Mouse (Mus musculus): Measurements from ENCODE around the gene Agap1. TPM values are rescaled to one million over a fixed set of nuclear protein-coding genes. Genes with fewer than 3 reads are reported as not detected.

Gene Agap1
- polyA plus RNA-seq, 1 experiment from 2014 or later, result 7.2 TPM

DNA sequence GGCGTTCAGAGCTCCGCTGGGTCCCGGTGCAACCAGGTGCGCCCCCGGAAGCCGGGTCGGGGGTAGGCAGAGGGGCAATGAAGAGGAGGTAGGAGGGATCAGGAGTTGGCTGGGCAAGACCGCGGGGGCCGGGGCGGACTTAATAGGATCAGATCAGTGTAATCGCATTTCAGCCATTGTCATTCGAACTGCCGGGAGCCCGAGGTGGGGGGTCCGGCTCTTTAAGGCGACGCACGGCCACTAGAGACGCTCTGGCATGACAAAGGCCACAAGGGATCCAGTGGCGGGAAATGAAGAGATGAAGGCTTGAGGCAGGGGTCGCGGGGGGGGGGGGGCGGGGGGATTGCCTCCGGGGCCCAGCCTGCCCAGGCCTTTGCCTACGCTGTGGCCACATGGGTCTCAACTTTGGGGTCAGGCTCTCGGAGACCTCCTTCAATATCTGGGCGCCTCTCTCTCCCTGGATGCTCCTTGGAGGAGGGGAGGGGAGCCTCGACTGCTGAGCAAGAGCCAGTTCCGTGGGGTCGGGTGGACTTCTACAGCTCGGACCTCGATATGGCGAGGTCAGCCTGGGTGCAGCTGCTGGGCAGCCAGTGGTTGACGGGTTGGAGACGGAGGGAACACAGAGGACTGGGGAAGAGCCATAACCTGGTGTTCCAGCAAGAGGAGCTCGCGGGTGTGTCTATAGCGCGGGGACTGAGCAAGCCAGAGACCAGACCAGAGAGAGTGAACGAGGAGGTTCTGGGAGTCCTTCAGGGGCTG, 468.5 kb downstream of the Agap1 start:
- Histone ChIP-seq H3K4me1 (replicated peaks) (peaks cover 24% of the 10 kb centered on the region), H3K4me3 (peak overlapping the region; percentile 17), H3K27me3 (peaks cover 100% of the 10 kb centered on the region), H3K36me3 (no peaks in the 10 kb centered on the region), H3K4me2 (peak overlapping the region; percentile 36), H3K27ac (no peak overlapping the region), H3K9me3 (replicated peaks) (no peaks in the 10 kb centered on the region), H3K9ac (no peak overlapping the region)
- ATAC-seq (replicated peaks; ENCODE audit: insufficient number of reproducible peaks, insufficient read depth, low FRiP score, low read depth), result no peak
- WGBS, result 2% methylated on average over 40 of the region's 41 CpGs

- Histone ChIP-seq H3K36me3 (no peaks in the 10 kb centered on the region), H3K9me3 (replicated peaks) (no peaks in the 10 kb centered on the region), H3K27me3 (peaks cover 100% of the 10 kb centered on the region), H3K4me1 (replicated peaks) (peaks cover 26% of the 10 kb centered on the region), H3K4me2 (peak overlapping the region; percentile 36; the same call in 1 of the 2 replicates), H3K9ac (no peak overlapping the region), H3K4me3 (peak overlapping the region; percentile 17; the same call in 1 of the 2 replicates), H3K27ac (no peak overlapping the region)
- ATAC-seq (replicated peaks; ENCODE audit: insufficient number of reproducible peaks, insufficient read depth, low FRiP score, low read depth), result no peak
- 6% methylated on average over 14 of the region's 14 CpGs for WGBS
Measured at GRCm38 (mm10) chr1:89923642-89924020, 469.0 kb downstream of the Agap1 start.

GRCm38 (mm10) chr1:89925501-89926190, 471.0 kb downstream of the Agap1 start:
- peaks cover 42% of the 10 kb centered on the region for H3K4me1 ChIP-seq (replicated peaks)
- no peak overlapping the region for H3K27ac ChIP-seq
- H3K4me2 ChIP-seq, result no peak overlapping the region
- ATAC-seq (replicated peaks; ENCODE audit: insufficient number of reproducible peaks, insufficient read depth, low FRiP score, low read depth), result no peak
- no peaks in the 10 kb centered on the region for H3K36me3 ChIP-seq
- no peak overlapping the region for H3K4me3 ChIP-seq
- H3K9ac ChIP-seq, result no peak overlapping the region
- 34% methylated on average over 12 of the region's 12 CpGs for WGBS
- H3K27me3 ChIP-seq, result peaks cover 99% of the 10 kb centered on the region
- H3K9me3 ChIP-seq (replicated peaks), result no peaks in the 10 kb centered on the region

DNA sequence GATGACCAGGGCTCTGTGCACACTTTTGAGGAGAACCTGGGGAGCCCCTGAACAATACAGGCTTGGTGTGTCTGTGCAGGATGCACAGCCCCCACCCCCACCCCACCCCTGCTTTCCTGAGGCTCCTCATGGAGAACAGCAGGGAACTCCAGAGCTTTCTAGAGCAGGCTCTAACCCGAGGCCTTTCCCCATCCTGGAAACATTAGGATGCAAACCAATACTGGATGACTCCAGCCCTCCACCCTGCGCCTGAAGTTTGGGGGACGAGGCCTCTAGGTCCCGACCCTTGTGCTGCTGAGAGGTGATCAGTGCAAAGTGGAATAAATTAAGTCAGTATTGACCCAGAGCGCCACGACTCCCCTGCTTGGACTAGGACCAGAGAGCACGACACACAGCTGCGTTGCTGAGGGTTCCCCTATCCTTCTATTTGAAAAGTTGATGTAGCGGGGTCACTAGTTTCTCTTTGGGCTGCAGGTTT, 472.0 kb downstream of the Agap1 start:
- Histone ChIP-seq H3K9ac (no peak overlapping the region), H3K27ac (no peak overlapping the region), H3K4me2 (peak overlapping the region; percentile 66), H3K27me3 (peaks cover 99% of the 10 kb centered on the region), H3K4me3 (peak overlapping the region; percentile 37), H3K36me3 (no peaks in the 10 kb centered on the region), H3K9me3 (replicated peaks) (no peaks in the 10 kb centered on the region), H3K4me1 (replicated peaks) (peaks cover 52% of the 10 kb centered on the region)
- WGBS, result 19% methylated on average over 9 of the region's 9 CpGs
- no peak for ATAC-seq (replicated peaks; ENCODE audit: insufficient number of reproducible peaks, insufficient read depth, low FRiP score, low read depth)

DNA sequence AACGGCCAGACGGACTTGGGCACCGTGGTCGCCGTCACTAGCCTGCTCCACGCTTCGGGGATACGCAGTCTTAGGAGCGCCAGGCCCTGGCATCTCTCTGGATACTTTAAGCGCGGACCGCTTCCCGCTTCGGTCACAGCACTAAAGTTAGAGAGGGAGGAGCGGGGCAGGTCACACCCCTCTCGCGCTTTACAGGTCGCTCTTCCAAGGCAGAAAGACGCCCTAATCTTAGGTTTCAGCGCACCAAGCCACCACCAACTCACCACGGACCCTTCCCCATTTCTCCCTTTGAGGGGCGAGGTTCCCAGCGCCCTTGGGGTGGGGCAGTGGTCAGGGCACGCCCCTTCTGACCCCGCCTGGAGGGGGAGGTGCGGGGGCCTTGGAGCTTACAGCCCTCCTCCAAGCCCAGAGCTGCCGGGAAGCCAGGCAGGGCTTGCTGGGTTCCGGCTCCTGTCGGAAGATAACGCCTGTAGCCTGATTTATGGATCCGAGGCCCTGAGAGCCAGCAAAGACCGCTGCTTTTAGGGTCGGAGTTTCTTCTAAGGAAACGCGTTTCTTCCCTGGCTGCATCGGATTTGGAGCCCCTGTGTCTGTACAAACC, 472.6 kb downstream of the Agap1 start:
- no peak for ATAC-seq (replicated peaks; ENCODE audit: insufficient number of reproducible peaks, insufficient read depth, low FRiP score, low read depth)
- peak overlapping the region; percentile 37 for H3K4me3 ChIP-seq
- no peak overlapping the region for H3K27ac ChIP-seq
- H3K9ac ChIP-seq, result no peak overlapping the region
- H3K36me3 ChIP-seq, result no peaks in the 10 kb centered on the region
- 2% methylated on average over 36 of the region's 36 CpGs for WGBS
- H3K27me3 ChIP-seq, result peaks cover 99% of the 10 kb centered on the region
- no peaks in the 10 kb centered on the region for H3K9me3 ChIP-seq (replicated peaks)
- peak overlapping the region; percentile 66 for H3K4me2 ChIP-seq
- peaks cover 56% of the 10 kb centered on the region for H3K4me1 ChIP-seq (replicated peaks)

- Histone ChIP-seq H3K9me3 (replicated peaks) (no peaks in the 10 kb centered on the region), H3K4me3 (peak overlapping the region; percentile 30), H3K4me1 (replicated peaks) (peaks cover 45% of the 10 kb centered on the region), H3K36me3 (no peaks in the 10 kb centered on the region), H3K9ac (no peak overlapping the region), H3K27ac (no peak overlapping the region), H3K27me3 (peaks cover 98% of the 10 kb centered on the region), H3K4me2 (peak overlapping the region; percentile 47)
- no peak for ATAC-seq (replicated peaks; ENCODE audit: insufficient number of reproducible peaks, insufficient read depth, low FRiP score, low read depth)
- WGBS, result 9% methylated on average over 25 of the region's 25 CpGs
Measured at GRCm38 (mm10) chr1:89928676-89929075, 474.1 kb downstream of the Agap1 start.

DNA sequence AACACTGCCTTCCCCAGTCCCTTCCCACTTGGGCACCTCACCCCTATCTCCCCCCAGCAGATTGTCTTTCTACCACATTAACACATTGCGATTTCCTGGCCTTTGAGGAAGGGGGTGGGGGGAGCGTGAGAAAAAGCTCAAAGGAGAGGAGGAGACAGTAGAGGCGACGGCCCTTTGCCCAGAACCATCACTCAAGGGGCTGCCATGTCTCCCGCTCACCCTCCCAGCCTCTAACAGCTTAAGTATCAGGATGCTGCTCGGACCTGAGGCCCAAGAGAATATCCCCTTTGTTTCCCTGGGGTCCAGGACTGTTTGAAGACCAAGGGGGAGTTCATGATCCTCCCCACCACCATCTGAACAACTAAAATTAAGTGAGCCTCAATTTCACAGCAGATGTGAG, 474.6 kb downstream of the Agap1 start:
- H3K4me3 ChIP-seq, result peak overlapping the region; percentile 30
- peak overlapping the region; percentile 47 for H3K4me2 ChIP-seq
- no peak overlapping the region for H3K27ac ChIP-seq
- 4% methylated on average over 6 of the region's 6 CpGs for WGBS
- H3K27me3 ChIP-seq, result peaks cover 98% of the 10 kb centered on the region
- no peaks in the 10 kb centered on the region for H3K36me3 ChIP-seq
- no peak for ATAC-seq (replicated peaks; ENCODE audit: insufficient number of reproducible peaks, insufficient read depth, low FRiP score, low read depth)
- no peaks in the 10 kb centered on the region for H3K9me3 ChIP-seq (replicated peaks)
- H3K9ac ChIP-seq, result no peak overlapping the region
- peaks cover 43% of the 10 kb centered on the region for H3K4me1 ChIP-seq (replicated peaks)

DNA sequence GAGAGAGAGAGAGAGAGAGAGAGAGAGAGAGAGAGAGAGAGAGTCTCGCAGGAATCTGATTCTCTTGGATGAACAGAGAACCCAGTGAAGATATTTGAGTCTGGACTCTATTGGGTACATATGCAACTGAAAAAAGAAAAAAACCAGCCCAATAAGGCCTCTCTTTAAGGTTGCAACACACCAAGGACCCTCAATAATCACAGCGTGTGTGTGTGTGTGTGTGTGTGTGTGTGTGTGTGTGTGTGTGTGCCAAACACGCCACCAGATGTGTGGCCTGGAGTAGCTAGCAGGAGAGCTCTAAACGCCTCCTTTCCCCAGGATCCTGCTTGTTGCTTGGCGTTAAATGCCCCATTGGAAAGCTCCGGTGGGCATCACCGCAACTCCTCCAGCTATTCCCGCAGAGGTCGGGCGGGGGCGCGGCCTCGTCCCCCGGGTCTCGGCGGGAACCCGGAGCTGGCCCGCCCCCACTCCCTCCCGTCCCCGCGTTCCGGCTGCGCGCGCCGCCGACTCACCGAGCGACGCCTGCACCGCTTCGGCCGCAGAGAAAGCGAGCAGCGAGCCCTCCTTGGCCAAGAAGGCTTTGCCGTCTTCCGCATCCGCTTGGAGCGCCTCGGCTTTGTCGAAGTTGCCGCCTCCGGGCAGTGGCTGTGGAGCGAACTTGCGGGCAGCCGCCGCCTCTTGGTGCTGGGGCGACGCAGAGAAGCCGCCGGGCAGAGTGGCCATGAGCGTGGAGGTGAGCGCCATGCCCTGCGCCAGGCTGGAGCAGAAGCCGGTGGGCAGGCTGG, 475.3 kb downstream of the Agap1 start:
- WGBS, result under 1% methylated on average over 55 of the region's 55 CpGs
- peak overlapping the region; percentile 25; the same call in 1 of the 2 replicates for H3K9ac ChIP-seq
- H3K4me3 ChIP-seq, result peak overlapping the region; percentile 52
- no peaks in the 10 kb centered on the region for H3K36me3 ChIP-seq
- no peaks in the 10 kb centered on the region for H3K9me3 ChIP-seq (replicated peaks)
- no peak for ATAC-seq (replicated peaks; ENCODE audit: insufficient number of reproducible peaks, insufficient read depth, low FRiP score, low read depth)
- H3K4me1 ChIP-seq (replicated peaks), result peaks cover 43% of the 10 kb centered on the region
- peaks cover 98% of the 10 kb centered on the region for H3K27me3 ChIP-seq
- no peak overlapping the region for H3K27ac ChIP-seq
- peak overlapping the region; percentile 84 for H3K4me2 ChIP-seq

GRCm38 (mm10) chr1:89930551-89930950, 475.9 kb downstream of the Agap1 start:
- Histone ChIP-seq H3K9me3 (replicated peaks) (no peaks in the 10 kb centered on the region), H3K4me2 (peak overlapping the region; percentile 84), H3K4me1 (replicated peaks) (peaks cover 46% of the 10 kb centered on the region), H3K36me3 (no peaks in the 10 kb centered on the region), H3K27me3 (peaks cover 98% of the 10 kb centered on the region), H3K4me3 (peak overlapping the region; percentile 52), H3K27ac (no peak overlapping the region), H3K9ac (peak overlapping the region; percentile 25; the same call in 1 of the 2 replicates)
- no peak for ATAC-seq (replicated peaks; ENCODE audit: insufficient number of reproducible peaks, insufficient read depth, low FRiP score, low read depth)
- under 1% methylated on average over 45 of the region's 45 CpGs for WGBS

DNA sequence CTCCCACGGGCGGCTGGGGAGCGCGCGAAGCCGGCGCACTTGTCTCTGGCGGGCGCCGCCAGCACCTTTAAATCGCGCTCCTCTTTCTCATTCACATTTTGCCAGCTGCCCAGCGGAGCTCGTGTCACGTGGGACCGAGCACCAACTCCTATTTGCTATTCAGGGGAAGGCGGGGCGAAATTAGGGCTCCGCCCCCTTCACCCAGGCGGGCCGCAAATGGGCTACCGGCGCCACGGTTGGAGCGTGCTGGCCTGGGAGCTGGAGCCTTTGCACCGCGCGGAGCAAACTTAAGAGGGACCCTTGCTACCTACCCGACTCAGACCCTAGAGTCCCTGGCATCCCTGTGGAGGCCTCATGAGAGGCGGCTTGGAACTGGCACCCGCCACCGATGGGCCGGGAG, 476.5 kb downstream of the Agap1 start, which contains the start of gene Gbx2:
Gene Gbx2, minus strand, starts transcription at position 60 of the 400 bp plus-strand sequence.
- Histone ChIP-seq H3K9me3 (replicated peaks) (no peaks in the 10 kb centered on the region), H3K27me3 (peaks cover 98% of the 10 kb centered on the region), H3K4me3 (peak within 1 kb of the TSS; percentile 52), H3K4me2 (peak within 1 kb of the TSS; percentile 84), H3K9ac (peak within 1 kb of the TSS; percentile 25; the same call in 1 of the 2 replicates), H3K4me1 (replicated peaks) (peaks cover 48% of the 10 kb centered on the region), H3K36me3 (no peaks in the 10 kb centered on the region), H3K27ac (no peak within 1 kb of the TSS)
- under 1% methylated on average over 33 of the region's 33 CpGs for WGBS
- peak; percentile 36 for ATAC-seq (replicated peaks; ENCODE audit: insufficient number of reproducible peaks, insufficient read depth, low FRiP score, low read depth)

Measured in heart, embryonic 15.5 days (tissue).